Mouse (Mus musculus): ENCODE measurements around the gene Samd8. TPM values are rescaled to one million over a fixed set of nuclear protein-coding genes. Genes with fewer than 3 reads are reported as not detected.

Samd8 gene
- 8.8 and 9.5 TPM in 2 replicates for polyA plus RNA-seq (2015; fragmentation: Nextera tagmentation; extraction: Ambion mirVana)

DNA sequence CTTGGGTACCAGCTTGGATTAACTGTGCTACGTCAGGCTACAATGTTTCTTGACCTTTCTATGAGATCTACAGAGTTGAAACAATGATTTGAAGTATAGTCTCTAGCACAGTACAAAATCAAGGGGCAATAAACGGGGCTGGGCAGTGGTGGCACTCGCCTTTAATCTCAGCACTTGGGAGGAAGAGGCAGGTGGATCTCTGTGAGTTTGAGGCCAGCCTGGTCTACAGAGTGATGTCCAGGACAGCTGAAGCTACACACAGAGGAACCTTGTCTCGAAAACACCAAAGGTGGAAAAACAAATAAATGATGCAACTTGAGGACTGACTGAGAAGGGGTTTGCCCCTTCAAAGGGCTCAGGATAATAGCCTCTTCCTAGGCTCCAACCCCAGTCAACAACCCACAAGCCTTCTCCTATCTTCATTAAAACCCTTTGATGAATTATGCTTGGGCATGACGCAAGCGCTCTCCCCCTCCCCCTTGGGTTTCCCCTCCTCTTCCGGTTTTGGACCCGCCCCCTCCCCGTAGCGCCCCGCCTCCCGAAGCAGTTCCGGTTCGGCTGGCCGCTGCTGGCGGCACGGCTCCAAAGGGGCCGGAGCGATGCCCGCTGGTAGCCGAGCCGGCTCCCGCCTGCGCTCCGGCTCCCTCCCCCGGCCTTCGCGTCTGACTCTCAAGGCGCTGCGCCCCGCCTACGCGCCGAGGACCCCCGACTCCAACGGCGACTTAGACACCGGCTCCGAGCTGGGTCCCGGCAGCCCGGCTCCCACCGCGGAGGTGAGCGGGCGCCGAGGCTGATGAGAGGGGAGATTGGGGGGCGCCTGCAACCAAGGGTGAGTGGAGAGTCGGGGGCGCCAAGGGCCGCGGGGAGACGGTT is at the start of gene Samd8:
Gene Samd8, plus strand, starts transcription at position 524 of the 873 bp plus-strand sequence.
- Histone ChIP-seq H3K27ac (peak within 1 kb of the TSS; percentile 90), H3K9me3 (replicated peaks) (no peaks in the 10 kb centered on the region), H3K4me3 (replicated peaks) (peak within 1 kb of the TSS; percentile 78), H3K36me3 (no peaks in the 10 kb centered on the region), H3K9ac (peak within 1 kb of the TSS; percentile 94), H3K4me1 (peaks cover 16% of the 10 kb centered on the region), H3K27me3 (no peaks in the 10 kb centered on the region), H3K4me2 (peak within 1 kb of the TSS; percentile 65)
- peak; percentile 94 for ATAC-seq (replicated peaks; ENCODE audit: low FRiP score)
- WGBS: 7% methylated on average over 52 of the region's 52 CpGs

DNA sequence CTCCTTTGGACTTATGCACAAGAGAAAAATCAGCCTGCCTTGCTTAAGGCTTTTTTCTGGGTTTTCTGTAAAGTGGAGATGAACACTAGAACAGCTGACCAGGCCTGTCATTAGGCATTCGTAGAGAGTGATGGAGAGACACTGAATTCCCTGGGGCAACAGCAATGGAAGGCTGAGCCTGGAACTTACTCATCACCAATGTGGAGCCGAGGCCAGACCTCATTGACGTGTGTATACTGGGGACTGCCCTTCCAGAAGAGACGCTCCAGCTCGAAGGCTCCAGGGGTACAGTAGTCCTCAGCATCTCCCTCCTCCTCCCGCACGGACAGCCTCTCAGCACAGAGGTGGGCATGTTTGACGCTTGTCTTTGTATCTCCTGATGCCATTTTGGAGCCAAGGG is 47.6 kb upstream of the Samd8 start:
- H3K27me3 ChIP-seq: no peaks in the 10 kb centered on the region
- no peak overlapping the region for H3K9ac ChIP-seq
- peaks cover 24% of the 10 kb centered on the region for H3K4me1 ChIP-seq
- WGBS: 85% methylated on average over 8 of the region's 8 CpGs
- 0 out of 2 replicates have a peak overlapping the region, but pooled peaks have one; percentile 23 for H3K27ac ChIP-seq
- H3K9me3 ChIP-seq (replicated peaks): no peaks in the 10 kb centered on the region
- no peak overlapping the region for H3K4me3 ChIP-seq (replicated peaks)
- no peak for ATAC-seq (replicated peaks; ENCODE audit: low FRiP score)
- no peaks in the 10 kb centered on the region for H3K36me3 ChIP-seq
- H3K4me2 ChIP-seq: no peak overlapping the region

DNA sequence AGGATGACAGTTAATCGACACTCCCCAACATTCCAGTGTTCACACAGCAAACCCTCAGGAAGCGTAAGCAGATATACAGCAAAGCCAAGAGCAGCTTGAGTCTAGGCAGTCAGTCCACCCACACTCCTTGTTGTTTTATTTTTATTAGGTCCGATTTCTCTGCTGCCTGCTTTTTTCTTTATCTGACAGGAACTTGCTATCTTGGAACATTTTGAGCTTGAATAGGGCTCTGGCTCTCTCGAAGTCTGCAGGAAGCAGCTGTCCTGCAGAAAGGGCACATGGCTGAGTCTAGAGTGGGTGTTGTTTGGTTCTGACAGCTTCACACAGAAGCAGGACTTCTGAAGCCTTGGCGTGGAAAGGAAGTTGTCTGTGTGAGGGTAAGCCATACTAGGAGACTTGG is 47.1 kb upstream of the Samd8 start:
- Histone ChIP-seq H3K4me3 (replicated peaks) (no peak overlapping the region), H3K9ac (no peak overlapping the region), H3K27me3 (no peaks in the 10 kb centered on the region), H3K27ac (peak overlapping the region; percentile 23), H3K4me2 (no peak overlapping the region), H3K36me3 (no peaks in the 10 kb centered on the region), H3K4me1 (peaks cover 24% of the 10 kb centered on the region), H3K9me3 (replicated peaks) (no peaks in the 10 kb centered on the region)
- 22% methylated on average over 5 of the region's 5 CpGs for WGBS
- ATAC-seq (replicated peaks; ENCODE audit: low FRiP score): no peak

DNA sequence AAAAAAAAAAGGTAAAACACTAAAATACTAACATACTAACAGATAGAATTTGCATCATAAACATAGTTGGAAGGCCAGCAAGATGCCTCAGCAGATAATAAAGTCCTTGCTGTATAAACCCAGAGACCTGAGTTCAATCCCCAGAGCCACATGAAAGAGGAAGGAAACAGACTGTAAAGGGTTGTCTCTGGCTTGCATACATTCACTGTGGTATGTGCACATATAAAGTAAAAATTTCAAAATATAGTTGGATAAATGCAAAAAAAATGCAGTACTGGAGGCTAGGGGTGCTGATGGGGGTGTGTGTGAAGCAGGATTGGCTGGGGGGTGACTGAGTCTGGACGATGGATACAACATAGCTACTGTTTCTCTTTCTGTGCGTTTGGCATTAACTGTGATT is 44.9 kb upstream of the Samd8 start:
- ATAC-seq (replicated peaks; ENCODE audit: low FRiP score): no peak
- no peaks in the 10 kb centered on the region for H3K36me3 ChIP-seq
- no peaks in the 10 kb centered on the region for H3K9me3 ChIP-seq (replicated peaks)
- H3K4me1 ChIP-seq: peaks cover 33% of the 10 kb centered on the region
- no peak overlapping the region for H3K4me3 ChIP-seq (replicated peaks)
- H3K4me2 ChIP-seq: no peak overlapping the region
- no peak overlapping the region for H3K27ac ChIP-seq
- H3K9ac ChIP-seq: no peak overlapping the region
- WGBS: 89% methylated on average over 2 of the region's 2 CpGs
- no peaks in the 10 kb centered on the region for H3K27me3 ChIP-seq

DNA sequence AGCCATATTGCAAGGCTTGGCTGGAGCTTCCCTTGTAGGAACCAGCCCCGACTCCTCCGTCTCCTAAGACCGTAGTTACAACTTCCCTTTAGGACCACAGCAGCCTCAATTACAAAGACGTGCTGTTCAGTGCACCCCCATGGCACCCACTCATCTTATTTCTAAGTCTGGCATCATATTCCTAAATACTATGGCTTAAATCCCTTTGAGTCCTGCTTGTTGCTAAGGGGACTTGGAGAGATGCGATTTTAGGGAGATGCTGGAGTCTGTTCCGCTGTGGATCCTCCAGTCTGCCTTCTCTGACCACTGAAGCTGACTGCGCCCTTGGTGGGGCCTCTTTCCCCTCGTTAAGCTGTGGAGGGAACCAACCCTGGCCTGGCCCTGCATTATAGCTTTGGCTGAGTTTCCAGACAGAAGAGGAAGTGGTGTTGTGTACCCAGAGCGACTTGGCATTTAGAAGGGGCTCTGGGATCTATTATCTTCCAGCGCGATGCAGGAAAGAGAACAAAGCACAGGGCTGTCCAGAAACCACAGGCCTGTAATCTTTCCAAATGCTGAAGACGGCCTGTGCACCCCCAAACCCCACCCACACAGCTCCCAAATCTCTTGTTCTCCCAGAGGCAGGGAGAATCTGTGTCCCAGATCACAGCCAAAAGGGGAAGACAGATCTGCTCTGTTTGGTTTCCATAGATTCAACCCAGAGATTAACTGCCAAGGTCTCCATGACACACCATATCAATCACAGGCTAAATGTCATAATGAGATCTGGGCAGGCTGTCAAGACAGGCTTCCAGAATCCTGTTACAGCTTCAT is 43.4 kb upstream of the Samd8 start:
- H3K4me3 ChIP-seq (replicated peaks): no peak overlapping the region
- no peaks in the 10 kb centered on the region for H3K36me3 ChIP-seq
- WGBS: 64% methylated on average over 12 of the region's 12 CpGs
- no peak overlapping the region for H3K9ac ChIP-seq
- ATAC-seq (replicated peaks; ENCODE audit: low FRiP score): no peak
- 0 out of 2 replicates have a peak overlapping the region, but pooled peaks have one; percentile 58 for H3K27ac ChIP-seq
- H3K9me3 ChIP-seq (replicated peaks): no peaks in the 10 kb centered on the region
- H3K4me1 ChIP-seq: peaks cover 33% of the 10 kb centered on the region
- no peaks in the 10 kb centered on the region for H3K27me3 ChIP-seq
- H3K4me2 ChIP-seq: no peak overlapping the region

DNA sequence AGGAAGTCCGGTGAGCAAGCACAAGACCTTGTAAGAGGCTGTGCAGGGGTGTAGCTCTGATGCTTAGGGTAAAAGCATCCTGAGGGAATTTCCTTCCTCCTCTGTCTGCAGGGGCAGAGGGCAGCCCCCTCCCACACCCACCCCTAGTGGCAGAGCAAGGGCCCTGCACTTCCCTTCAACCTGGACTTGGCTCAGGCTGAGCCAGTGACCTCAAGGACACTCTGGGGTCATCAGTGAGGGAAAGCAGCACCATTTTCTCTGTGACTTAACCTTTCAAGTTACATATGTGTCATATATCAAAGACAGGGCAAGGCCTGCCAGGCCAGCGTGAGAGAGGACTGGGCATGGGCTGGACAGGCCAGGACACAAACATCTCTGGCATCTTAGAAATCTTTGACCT is 40.8 kb upstream of the Samd8 start:
- H3K27ac ChIP-seq: no peak overlapping the region
- no peak for ATAC-seq (replicated peaks; ENCODE audit: low FRiP score)
- no peak overlapping the region for H3K4me2 ChIP-seq
- H3K36me3 ChIP-seq: no peaks in the 10 kb centered on the region
- H3K9ac ChIP-seq: no peak overlapping the region
- peaks cover 18% of the 10 kb centered on the region; the same call in 1 of the 2 replicates for H3K4me1 ChIP-seq
- no peak overlapping the region for H3K4me3 ChIP-seq (replicated peaks)
- WGBS: 61% methylated on average over 2 of the region's 2 CpGs
- no peaks in the 10 kb centered on the region for H3K9me3 ChIP-seq (replicated peaks)
- no peaks in the 10 kb centered on the region for H3K27me3 ChIP-seq

DNA sequence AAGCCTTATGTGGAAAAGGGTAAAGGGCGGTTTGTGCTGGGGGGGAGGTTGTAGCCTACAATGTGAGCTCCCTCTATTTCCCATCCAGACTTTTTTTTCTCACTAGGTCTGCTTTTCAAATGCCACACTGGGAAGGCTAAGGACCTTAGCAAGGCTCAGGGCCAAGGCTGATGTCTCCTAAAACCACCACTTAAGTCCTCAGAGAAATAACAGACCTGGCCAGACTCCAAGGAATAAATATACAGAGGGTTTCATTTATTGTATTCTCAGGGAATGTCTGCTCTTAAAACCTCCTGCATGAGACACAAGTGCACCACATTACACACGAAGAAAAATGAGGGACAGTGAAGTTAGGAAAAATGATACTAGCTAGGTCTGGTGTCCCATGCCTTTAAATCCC is 39.1 kb upstream of the Samd8 start:
- no peak for ATAC-seq (replicated peaks; ENCODE audit: low FRiP score)
- no peak overlapping the region for H3K4me2 ChIP-seq
- H3K9ac ChIP-seq: no peak overlapping the region
- H3K27ac ChIP-seq: no peak overlapping the region
- H3K36me3 ChIP-seq: no peaks in the 10 kb centered on the region
- H3K4me1 ChIP-seq: peaks cover 18% of the 10 kb centered on the region; the same call in 1 of the 2 replicates
- 76% methylated on average over 2 of the region's 2 CpGs for WGBS
- no peaks in the 10 kb centered on the region for H3K27me3 ChIP-seq
- H3K9me3 ChIP-seq (replicated peaks): no peaks in the 10 kb centered on the region
- H3K4me3 ChIP-seq (replicated peaks): no peak overlapping the region

DNA sequence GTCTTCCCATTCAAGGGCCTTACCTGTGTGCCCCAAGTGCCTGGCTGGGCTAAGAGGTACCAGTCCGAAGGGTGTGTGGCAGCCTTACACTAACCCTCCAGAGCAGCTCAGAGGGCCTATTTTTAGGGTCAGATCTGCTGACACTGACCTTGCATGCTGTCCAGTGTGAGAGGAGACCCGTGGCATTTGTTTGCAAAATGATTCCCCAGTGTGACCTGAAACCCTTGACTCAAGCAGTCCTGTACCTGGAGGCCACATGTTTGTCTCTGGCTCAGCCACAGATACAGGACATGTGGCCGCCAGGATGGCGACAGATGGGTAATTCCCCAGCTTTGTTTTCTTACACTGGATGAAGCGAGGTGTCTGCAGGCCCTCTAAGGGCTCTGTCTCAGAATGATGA is 35.8 kb upstream of the Samd8 start, which contains the start of gene Dupd1:
Gene Dupd1, minus strand, starts transcription at position 91 of the 400 bp plus-strand sequence.
- no peak for ATAC-seq (replicated peaks; ENCODE audit: low FRiP score)
- Histone ChIP-seq H3K4me2 (no peak within 1 kb of the TSS), H3K36me3 (no peaks in the 10 kb centered on the region), H3K9me3 (replicated peaks) (no peaks in the 10 kb centered on the region), H3K9ac (no peak within 1 kb of the TSS), H3K4me1 (peaks cover 8% of the 10 kb centered on the region; the same call in 1 of the 2 replicates), H3K27me3 (no peaks in the 10 kb centered on the region), H3K4me3 (replicated peaks) (no peak within 1 kb of the TSS), H3K27ac (no peak within 1 kb of the TSS)
- WGBS: 56% methylated on average over 5 of the region's 5 CpGs

DNA sequence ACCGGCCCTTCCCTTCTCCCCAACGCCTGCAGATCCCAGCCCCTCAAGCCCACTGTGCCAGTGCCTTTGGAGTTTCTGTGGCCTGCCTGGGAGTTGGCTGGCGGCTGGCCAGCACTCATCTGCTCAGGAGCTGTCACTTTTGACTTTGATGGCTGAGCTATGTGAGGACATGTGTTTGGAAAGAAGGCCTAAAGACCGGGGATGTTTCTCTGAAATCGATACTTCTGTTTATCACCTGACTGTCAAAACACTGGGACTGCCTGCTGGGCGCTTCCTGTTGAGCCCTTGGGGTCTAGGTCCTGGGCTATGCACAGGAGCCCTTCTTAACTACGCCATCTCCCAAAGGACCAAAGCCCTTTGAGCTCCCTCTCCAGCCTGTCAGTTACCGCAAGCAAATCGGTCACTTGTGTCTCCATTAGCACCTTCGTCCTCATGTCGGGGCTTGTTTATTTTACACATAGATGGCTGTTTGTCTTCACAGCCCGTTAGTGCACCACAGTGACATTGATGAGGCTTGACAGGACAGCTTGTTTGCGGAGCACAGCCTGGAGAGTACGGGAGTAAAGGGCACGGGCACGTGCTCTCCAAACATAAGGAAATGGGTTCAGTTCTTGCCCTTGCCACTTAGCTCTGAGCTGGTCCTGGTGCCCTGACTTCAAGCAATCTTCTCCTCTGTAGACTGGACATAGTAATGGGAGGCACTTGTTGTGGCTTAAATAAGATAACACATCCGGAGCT is 30.5 kb upstream of the Samd8 start:
- H3K36me3 ChIP-seq: no peaks in the 10 kb centered on the region
- H3K9ac ChIP-seq: no peak overlapping the region
- no peak for ATAC-seq (replicated peaks; ENCODE audit: low FRiP score)
- H3K4me1 ChIP-seq: peaks cover 9% of the 10 kb centered on the region; the same call in 1 of the 2 replicates
- 25% methylated on average over 17 of the region's 17 CpGs for WGBS
- no peaks in the 10 kb centered on the region for H3K27me3 ChIP-seq
- H3K4me2 ChIP-seq: no peak overlapping the region
- no peak overlapping the region for H3K27ac ChIP-seq
- no peaks in the 10 kb centered on the region for H3K9me3 ChIP-seq (replicated peaks)
- no peak overlapping the region for H3K4me3 ChIP-seq (replicated peaks)

DNA sequence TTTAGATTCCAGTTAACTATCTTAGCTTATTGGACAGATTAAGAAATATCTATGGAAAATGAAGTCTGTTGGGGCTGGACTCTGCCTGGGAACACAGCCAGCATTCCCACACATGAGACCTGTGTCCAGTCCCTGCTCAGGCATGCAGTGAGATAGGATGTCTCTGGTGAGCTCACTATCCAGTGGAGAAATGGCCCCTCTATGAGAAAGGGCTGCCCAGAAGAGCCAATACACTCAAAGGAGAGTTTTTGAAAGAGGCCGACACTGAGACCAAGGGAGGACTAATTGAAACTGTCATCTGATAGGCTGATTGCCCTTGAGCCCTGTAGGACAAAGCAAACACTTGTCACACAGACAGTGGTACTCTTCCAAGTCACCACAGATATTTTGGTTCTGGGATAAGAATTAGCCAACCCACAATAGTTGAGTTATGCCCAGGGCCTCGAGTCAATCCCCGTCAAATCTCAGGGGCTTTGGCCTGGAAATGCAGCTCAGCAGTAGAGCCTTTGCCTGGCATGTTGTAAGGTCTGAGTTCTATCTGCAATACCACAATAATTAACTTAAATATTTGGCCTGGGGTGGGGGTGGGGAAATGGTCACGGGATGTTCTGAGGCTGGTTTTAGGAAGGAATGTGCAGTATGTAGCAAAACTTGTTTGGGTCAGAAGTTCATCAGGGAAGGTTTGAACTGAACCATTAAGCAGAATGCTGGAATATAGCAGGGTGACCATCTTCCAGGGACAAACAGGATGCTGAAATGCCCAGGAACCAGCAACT is 29.7 kb upstream of the Samd8 start:
- H3K27me3 ChIP-seq: no peaks in the 10 kb centered on the region
- H3K27ac ChIP-seq: no peak overlapping the region
- WGBS: 80% methylated on average over 4 of the region's 4 CpGs
- no peaks in the 10 kb centered on the region for H3K9me3 ChIP-seq (replicated peaks)
- no peaks in the 10 kb centered on the region for H3K36me3 ChIP-seq
- no peak overlapping the region for H3K4me3 ChIP-seq (replicated peaks)
- no peak overlapping the region for H3K4me2 ChIP-seq
- H3K4me1 ChIP-seq: peaks cover 9% of the 10 kb centered on the region; the same call in 1 of the 2 replicates
- no peak overlapping the region for H3K9ac ChIP-seq
- no peak for ATAC-seq (replicated peaks; ENCODE audit: low FRiP score)
